Mouse (Mus musculus): ENCODE measurements at regions not wholly inside any gene's neighbourhood (a gene's known extent, or its start where the extent isn't known, plus 50 kb on each side); places are given as distances from the start of the nearest gene placed in this dataset.

- DNase-seq (ENCODE audit: low spot score) = no peak
Observed at GRCm38 (mm10) chr2:142964340-142964739, 63.0 kb upstream of the Kif16b start.

- peak; percentile 10 for DNase-seq (ENCODE audit: low spot score)
Observed at GRCm38 (mm10) chr2:142967250-142967649, 65.9 kb upstream of the Kif16b start.

GRCm38 (mm10) chr2:142980771-142981170 is 79.4 kb upstream of the Kif16b start:
- no peak for DNase-seq (ENCODE audit: low spot score)

GRCm38 (mm10) chr2:142988691-142989090 is 74.1 kb upstream of the Snrpb2 start:
- DNase-seq (ENCODE audit: low spot score) = no peak

- no peak for DNase-seq (ENCODE audit: low spot score)
Observed at GRCm38 (mm10) chr2:142996088-142996487, 66.8 kb upstream of the Snrpb2 start.

- no peak for DNase-seq (ENCODE audit: low spot score)
Observed at GRCm38 (mm10) chr2:143002874-143003273, 60.0 kb upstream of the Snrpb2 start.

GRCm38 (mm10) chr2:143003341-143003740 is 59.5 kb upstream of the Snrpb2 start:
- DNase-seq (ENCODE audit: low spot score) = no peak

GRCm38 (mm10) chr2:143011380-143011779 is 51.5 kb upstream of the Snrpb2 start:
- DNase-seq (ENCODE audit: low spot score) = no peak

All from c-Kit-positive CD71-positive TER-119-positive erythroid progenitor cells, embryonic 14.5 days (primary cell).